Mouse (Mus musculus) embryo, embryonic 11 days (tissue): ENCODE results near the gene AW551984.

Source experiments
- DNase-seq: peaks from one replicate; pipeline ENCODE4 v3.0.0-alpha.2; 2015

The AW551984 gene

DNA sequence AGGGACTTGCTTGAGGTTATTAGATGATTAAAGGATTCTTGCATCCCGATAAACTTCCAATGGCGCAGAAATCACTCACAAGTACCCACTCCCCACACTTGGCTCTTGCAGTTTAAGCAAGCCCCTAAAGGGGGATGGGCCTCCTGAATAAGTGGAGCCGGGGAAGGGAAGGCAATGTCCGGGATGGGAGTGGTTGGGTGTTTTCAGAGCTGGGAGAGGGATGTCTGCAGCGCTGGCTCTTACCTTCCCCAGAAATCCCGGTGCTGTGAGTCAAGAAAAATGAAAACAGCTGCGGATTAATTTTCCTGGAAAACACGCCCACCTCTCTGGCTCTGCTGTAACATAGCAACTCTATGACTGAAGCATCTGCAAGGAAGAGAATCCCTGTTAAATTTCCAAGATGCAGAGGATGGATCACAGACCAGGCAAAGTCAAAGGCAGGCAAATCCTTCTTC is at the start of gene AW551984:
Gene AW551984, minus strand, starts transcription at position 405 of the 455 bp plus-strand sequence.
- DNase-seq, result peak; percentile 76

DNA sequence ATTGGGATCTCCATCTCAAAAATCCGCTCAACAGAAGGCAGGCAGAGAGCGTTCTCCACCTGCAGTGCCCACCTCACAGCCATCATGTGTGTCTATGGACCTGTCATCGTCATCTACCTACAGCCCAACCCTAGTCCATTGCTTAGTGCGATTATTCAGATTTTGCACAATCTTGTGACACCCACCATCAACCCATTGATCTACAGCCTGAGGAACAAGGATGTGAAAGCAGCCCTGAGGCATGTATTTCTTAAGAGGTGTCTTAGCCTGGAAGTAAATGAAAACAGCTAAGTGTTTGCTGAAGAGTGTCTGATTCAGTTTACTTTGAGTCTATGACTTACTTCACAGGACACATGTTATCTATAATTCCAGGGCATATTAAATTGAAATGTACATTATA is 43.2 kb upstream of the AW551984 start:
- no peak for DNase-seq

DNA sequence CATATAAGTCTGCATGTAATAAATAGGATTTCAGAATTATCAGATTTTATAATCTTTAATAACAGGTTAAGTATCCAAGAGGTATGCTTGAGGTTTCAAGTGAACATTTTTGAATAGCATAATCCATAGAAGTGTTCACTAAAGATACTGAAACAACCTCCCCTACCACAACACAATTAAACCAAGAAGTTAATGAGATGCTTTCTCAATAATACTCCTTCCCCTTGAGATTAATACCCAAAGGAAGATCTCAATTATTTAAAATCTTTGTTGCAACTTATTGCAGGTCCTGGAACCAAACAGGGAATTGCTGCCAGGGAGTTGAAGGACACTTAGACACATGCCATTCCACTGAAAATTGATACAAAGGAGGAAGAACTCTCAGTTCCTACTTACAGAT is 40.6 kb upstream of the AW551984 start, which contains the start of gene Olfr961:
Gene Olfr961, plus strand, starts transcription at position 301 of the 400 bp plus-strand sequence.
- no peak for DNase-seq

DNA sequence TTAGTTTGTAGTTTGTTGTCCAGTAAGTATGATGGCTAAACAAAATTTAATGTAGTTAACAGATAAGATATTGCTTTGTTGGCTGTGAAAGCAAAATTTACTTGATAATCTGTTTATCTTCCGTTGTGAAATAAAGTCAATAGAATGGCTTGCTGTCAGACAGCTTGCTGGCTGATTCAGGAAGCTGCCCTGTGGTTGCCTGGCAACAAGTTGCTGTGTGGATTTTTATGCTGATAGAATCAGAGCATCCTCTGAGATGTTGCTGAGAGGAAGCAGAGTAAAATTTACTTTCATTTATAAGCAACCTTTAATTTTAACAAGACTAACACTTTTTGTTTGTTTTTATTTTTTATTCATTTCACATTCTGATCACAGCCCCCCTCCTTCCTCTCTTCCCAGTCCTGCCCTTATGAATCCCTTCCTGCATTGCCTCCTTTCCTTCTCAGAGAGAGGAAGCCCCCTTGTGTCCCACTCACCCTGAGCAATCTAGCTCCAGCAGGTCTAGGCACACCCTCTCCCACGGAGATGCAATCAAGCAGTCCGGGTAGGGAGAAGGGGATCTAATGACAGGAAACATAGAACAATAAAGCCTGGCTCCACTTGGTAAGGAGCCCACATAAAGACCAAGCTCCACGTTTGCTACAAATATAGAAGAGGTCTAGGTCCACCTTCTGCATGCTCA is 29.9 kb upstream of the AW551984 start:
- peak; percentile 4 for DNase-seq

DNA sequence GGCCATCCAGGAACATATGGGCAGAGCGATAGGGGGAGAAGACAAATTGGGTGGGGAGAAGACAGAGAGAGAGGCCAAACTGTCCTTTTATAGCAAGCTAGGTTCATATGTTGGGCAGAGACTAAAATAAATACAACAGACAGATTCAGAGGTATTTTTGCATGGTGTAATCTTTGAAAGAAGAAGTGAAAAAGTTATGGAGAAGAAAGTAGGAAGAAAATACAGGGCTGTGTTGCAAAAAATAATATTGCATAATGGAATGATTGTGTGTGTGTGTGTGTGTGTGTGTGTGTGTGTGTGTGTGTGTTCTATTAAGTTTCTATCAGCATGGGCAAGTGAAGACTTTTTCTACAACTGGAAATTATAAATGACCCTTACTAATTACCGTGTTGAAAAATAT is 24.9 kb upstream of the AW551984 start:
- DNase-seq, result no peak

- no peak for DNase-seq
Observed at GRCm38 (mm10) chr9:39624711-39625110, 20.5 kb upstream of the AW551984 start.

GRCm38 (mm10) chr9:39623783-39624182 is 19.6 kb upstream of the AW551984 start:
- DNase-seq, result no peak

DNA sequence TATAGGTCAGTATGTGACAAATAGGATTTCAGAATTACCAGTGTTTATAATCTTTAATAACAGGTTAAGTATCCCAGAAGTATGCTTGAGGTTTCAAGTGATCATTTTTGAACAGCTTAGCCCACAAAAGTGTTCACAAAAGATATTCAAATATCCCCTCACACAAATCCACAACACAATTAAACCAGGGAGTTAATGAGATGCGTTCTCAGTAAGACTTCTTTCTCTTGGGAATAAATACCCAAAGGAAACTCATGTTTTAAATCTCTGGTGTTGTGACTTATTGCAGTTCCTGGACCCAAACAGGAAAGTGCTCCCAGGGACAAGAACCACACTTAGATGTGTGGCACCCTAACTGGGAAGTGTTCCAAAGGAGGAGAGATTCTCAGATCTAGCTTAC is 16.9 kb upstream of the AW551984 start, which contains the start of gene Olfr960:
Gene Olfr960, plus strand, starts transcription at position 301 of the 400 bp plus-strand sequence.
- no peak for DNase-seq

- DNase-seq, result peak; percentile 58
Observed at GRCm38 (mm10) chr9:39611953-39612352, 7.8 kb upstream of the AW551984 start.

GRCm38 (mm10) chr9:39610355-39610754 is 6.2 kb upstream of the AW551984 start, which contains the start of gene Olfr148:
TSS of gene Olfr148 (plus strand) at chr9:39610655.
- no peak for DNase-seq

GRCm38 (mm10) chr9:39608497-39608896 is 4.3 kb upstream of the AW551984 start:
- DNase-seq, result no peak

DNA sequence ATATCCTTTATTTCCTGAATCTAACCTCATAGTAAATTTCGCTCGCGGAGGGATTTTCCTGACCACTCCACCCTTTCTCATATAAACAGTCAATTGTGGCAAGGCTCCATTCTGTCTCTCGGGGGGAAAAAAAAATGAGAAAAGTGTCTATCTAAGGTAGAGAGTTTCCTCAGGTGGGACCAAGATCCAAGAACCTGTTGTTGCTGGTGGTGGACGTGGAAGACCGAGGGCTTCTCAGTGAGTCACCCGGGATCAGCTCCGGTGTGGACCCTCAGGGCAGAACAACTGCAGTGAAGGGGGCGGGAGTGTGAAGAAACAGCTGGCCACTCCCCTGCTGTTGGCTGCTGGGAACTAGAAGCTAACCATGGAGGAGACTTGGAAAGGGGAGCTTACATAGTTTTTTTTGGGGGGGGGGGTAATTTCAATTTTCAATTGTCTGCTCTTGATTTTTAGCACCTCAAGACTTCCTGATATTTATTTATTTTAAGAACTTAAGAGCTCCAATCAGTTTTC is 814 bp downstream of the AW551984 start:
- peak; percentile 72 for DNase-seq

GRCm38 (mm10) chr9:39602536-39603332 is 1.5 kb downstream of the AW551984 start:
- peak; percentile 64 for DNase-seq

- no peak for DNase-seq
Observed at GRCm38 (mm10) chr9:39577050-39577449, 27.2 kb downstream of the AW551984 start.

GRCm38 (mm10) chr9:39575469-39575868 is 28.7 kb downstream of the AW551984 start, which contains the start of gene Olfr959:
TSS of gene Olfr959 (minus strand) at chr9:39575569.
- DNase-seq, result no peak

- no peak for DNase-seq
Observed at GRCm38 (mm10) chr9:39558349-39558647, 45.9 kb downstream of the AW551984 start.

DNA sequence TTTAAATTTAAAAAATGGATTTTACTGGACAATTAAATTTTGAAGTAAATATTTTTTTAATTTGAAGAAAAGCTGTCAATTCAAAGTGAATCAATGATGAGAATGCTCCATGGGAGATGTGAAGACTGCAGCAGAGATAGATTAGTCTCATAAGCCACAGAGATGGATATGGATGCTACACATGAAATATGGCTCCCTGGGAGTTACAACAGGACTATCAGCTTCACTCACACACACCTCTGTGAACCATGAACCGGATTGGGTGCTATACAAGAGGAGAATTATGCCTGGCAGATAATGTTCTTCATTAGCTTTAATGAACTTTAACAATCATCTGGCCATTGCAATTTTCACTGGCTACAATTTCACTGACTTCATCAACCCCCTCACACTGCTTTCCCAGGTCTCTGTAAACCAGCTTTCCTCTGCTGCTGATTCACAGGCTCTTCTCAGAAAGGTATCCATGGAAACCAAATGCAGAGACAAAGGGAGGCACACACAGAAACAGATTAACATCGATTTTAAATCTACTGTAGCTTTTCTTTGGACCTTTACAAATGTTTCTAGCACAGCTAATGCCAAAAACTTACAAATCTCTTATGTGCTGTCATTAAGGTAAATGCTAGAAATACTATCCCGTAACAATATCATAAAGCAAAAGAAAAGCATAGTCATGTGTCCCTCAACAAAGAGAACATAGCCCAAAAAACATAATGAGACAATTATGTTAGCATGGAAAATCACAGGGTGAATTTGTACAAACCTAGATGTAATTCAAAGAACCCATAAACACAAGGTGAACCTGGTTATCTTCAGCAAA is 46.5 kb downstream of the AW551984 start:
- peak; percentile 49 for DNase-seq

DNA sequence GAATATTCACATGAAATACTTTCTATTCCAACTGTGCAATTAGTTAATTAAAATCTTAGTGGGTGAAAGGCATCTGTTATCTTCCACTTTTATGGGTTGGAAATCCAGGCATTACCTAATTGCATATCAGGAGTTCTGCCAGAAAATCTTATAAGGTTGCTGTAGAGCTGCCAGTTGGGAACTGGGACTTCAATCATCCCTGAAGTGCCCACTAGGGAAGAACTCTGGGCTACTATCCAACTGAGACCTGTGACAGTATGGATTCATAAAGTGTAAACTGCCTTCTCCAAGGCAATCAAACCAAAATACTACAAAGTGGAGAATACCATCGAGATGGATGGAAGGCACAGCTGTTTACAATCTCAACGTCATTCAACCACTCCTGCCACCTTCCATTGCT is 50.3 kb downstream of the AW551984 start, which contains the start of gene Olfr958:
Gene Olfr958, minus strand, starts transcription at position 109 of the 400 bp plus-strand sequence.
- no peak for DNase-seq

DNA sequence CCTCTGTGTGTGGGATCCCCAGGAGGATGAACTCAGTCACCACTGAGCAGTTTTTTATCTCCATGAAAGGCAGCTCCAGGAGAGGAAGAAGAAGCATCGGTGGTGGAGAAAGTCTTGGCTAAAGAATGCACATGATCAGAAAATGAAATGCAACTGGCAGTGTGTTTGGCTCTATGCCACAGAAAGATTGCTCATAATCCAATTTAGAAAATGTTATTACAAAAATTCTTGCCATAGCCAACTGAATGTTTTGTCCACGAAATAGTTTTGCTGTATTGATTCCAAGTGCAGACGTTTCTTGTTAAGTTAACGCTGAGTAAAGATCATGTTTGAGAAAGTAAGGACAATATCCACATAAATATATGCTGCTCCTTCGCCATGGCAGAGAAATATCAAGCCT is 53.4 kb downstream of the AW551984 start:
- DNase-seq, result no peak
